Mouse (Mus musculus) ES-E14 (cell line): ENCODE measurements around the gene Eef1akmt1.

Experiments
- CHD2 ChIP-seq: IDR thresholded peaks from 2 replicates; pipeline ENCODE4 v1.6.1; 2014; ENCODE audit warnings: mild to moderate bottlenecking, low read depth, low read length, inconsistent platforms
- MAFK ChIP-seq: IDR thresholded peaks from 2 replicates; pipeline ENCODE4 v1.6.1; 2014; ENCODE audit warnings: mild to moderate bottlenecking, low read depth, low read length, inconsistent platforms; ENCODE audit not compliant: insufficient read depth
- ZC3H11A ChIP-seq: IDR thresholded peaks from 2 replicates; pipeline ENCODE4 v1.6.1; 2012; ENCODE audit warnings: low read depth, mild to moderate bottlenecking, inconsistent platforms, low read length, borderline replicate concordance
- ZNF384 ChIP-seq: IDR thresholded peaks from 2 replicates; pipeline ENCODE4 v1.6.1; 2012; ENCODE audit warnings: low read depth, low read length, inconsistent platforms

- TF ChIP-seq MAFK (no peak), CHD2 (no peak), ZC3H11A (no peak), ZNF384 (no peak)
Observed at GRCm38 (mm10) chr14:57545526-57545925, 25.9 kb downstream of the Eef1akmt1 start.
